Mouse (Mus musculus): ENCODE results near the gene Tbcd. TPM values are rescaled to one million over a fixed set of nuclear protein-coding genes. Genes with fewer than 3 reads are reported as not detected.

Gene Tbcd
- polyA plus RNA-seq, 1 experiment = 23.4 TPM

- TF ChIP-seq CTCF (IDR thresholded peaks at IDR 0.05; ENCODE audit: control insufficient read depth, insufficient read depth, insufficient replicate concordance, low read depth, low read length) (no peak), POLR2A (IDR thresholded peaks at IDR 0.05; ENCODE audit: control insufficient read depth, low read depth, low read length) (no peak)
- Histone ChIP-seq H3K27me3 (ENCODE audit: control insufficient read depth, insufficient read depth, low read length) (no peaks in the 10 kb centered on the region), H3K4me3 (ENCODE audit: control insufficient read depth, low read depth, low read length) (no peak overlapping the region)
Measured at GRCm38 (mm10) chr11:121661116-121661515, 209.4 kb downstream of the Tbcd start.

More at GRCm38 (mm10) chr11:121661116-121661515, 209.4 kb downstream of the Tbcd start:
- no peaks in the 10 kb centered on the region for H3K36me3 ChIP-seq (ENCODE audit: control insufficient read depth, insufficient read depth, low read length)
- no peaks in the 10 kb centered on the region for H3K4me1 ChIP-seq (ENCODE audit: control insufficient read depth, insufficient read depth, low read length)
- no peak overlapping the region for H3K27ac ChIP-seq (ENCODE audit: control insufficient read depth, insufficient read depth, low read depth, low read length)

Other genes with a start within 250 kb of the Tbcd start
- 5.2 and 6.0 TPM in 2 replicates for gene Hexdc, start 247.5 kb upstream of the Tbcd start, polyA plus RNA-seq (2012; rRNA removed)
- 2.7 and 3.1 TPM in 2 replicates for gene Ogfod3, start 247.2 kb upstream of the Tbcd start, polyA plus RNA-seq (2012; rRNA removed)
- 7.8 and 8.7 TPM in 2 replicates for gene Cybc1, start 222.6 kb upstream of the Tbcd start, polyA plus RNA-seq (2012; rRNA removed)
- 8.2 and 8.9 TPM in 2 replicates for gene Narf, start 214.7 kb upstream of the Tbcd start, polyA plus RNA-seq (2012; rRNA removed)
- gene Foxk2, start 192.0 kb upstream of the Tbcd start, polyA plus RNA-seq (2012; rRNA removed) = 78.5 and 80.0 TPM in 2 replicates
- 26.7 and 27.9 TPM in 2 replicates for gene Wdr45b, start 97.5 kb upstream of the Tbcd start, polyA plus RNA-seq (2012; rRNA removed)
- gene Rab40b, start 63.7 kb upstream of the Tbcd start, polyA plus RNA-seq (2012; rRNA removed) = 0.32 and 0.47 TPM in 2 replicates
- 7.1 and 8.0 TPM in 2 replicates for gene Fn3krp, start 30.5 kb upstream of the Tbcd start, polyA plus RNA-seq (2012; rRNA removed)
- gene Fn3k, start 17.0 kb upstream of the Tbcd start, polyA plus RNA-seq (2012; rRNA removed) = 0.09 and 0.11 TPM in 2 replicates
- gene Zfp750, start 67.4 kb downstream of the Tbcd start, polyA plus RNA-seq (2012; rRNA removed) = 0.23 and 0.65 TPM in 2 replicates
- 7.6 and 9.1 TPM in 2 replicates for gene B3gntl1, start 221.2 kb downstream of the Tbcd start, polyA plus RNA-seq (2012; rRNA removed)
- gene Metrnl, start 249.6 kb downstream of the Tbcd start, polyA plus RNA-seq (2012; rRNA removed) = 3.0 and 4.5 TPM in 2 replicates

Measured in testis, adult 2 months (tissue).